Mouse (Mus musculus) midbrain, embryonic 16.5 days (tissue): ENCODE measurements around the gene Clec3a. TPM values are rescaled to one million over a fixed set of nuclear protein-coding genes. Genes with fewer than 3 reads are reported as not detected.

Experiments used
- ATAC-seq: fragments of 200-750 bp; cut with Nextera tagmentation; 2 replicates; pipeline ENCODE4 v1.8.0; 2017; ENCODE audit warnings: moderate TSS enrichment
- H3K27ac ChIP-seq: fragments of 300-500 bp; sonication (generic); 2 replicates; pipeline ENCODE4 v1.5.1; 2014; ENCODE audit warnings: mild to moderate bottlenecking, low read length, mixed read lengths
- H3K27me3 ChIP-seq: fragments of 300-500 bp; sonication (generic); 2 replicates; pipeline ENCODE4 v1.6.1; 2014; ENCODE audit warnings: low read depth, low read length, mixed read lengths; ENCODE audit not compliant: control insufficient read depth, insufficient read depth
- H3K36me3 ChIP-seq: fragments of 300-500 bp; sonication (generic); 2 replicates; pipeline ENCODE4 v1.6.1; 2014; ENCODE audit warnings: mild to moderate bottlenecking, low read length, moderate library complexity, mixed read lengths; ENCODE audit not compliant: control insufficient read depth, insufficient read depth
- H3K4me1 ChIP-seq: fragments of 300-500 bp; sonication (generic); 2 replicates; pipeline ENCODE4 v1.6.1; 2014; ENCODE audit warnings: mild to moderate bottlenecking, low read length, mixed read lengths; ENCODE audit not compliant: control insufficient read depth, insufficient read depth
- H3K4me2 ChIP-seq: fragments of 300-500 bp; sonication (generic); 2 replicates; pipeline ENCODE4 v1.6.1; 2014; ENCODE audit warnings: mild to moderate bottlenecking, low read length, mixed read lengths
- H3K4me3 ChIP-seq: fragments of 300-500 bp; sonication (generic); 2 replicates; pipeline ENCODE4 v1.5.1; 2014; ENCODE audit warnings: low read depth, mild to moderate bottlenecking, low read length, moderate library complexity, mixed read lengths
- H3K9ac ChIP-seq: fragments of 300-500 bp; sonication (generic); 2 replicates; pipeline ENCODE4 v1.6.1; 2014; ENCODE audit warnings: low read depth, low read length, mixed read lengths
- H3K9me3 ChIP-seq: fragments of 300-500 bp; sonication (generic); replicated peaks from 2 replicates; pipeline ENCODE4 v1.6.1; 2014; ENCODE audit warnings: mild to moderate bottlenecking, low read length, mixed read lengths; ENCODE audit not compliant: control insufficient read depth, poor library complexity, severe bottlenecking
- WGBS: fragments of 180-500 bp; shearing (Covaris S2); extraction: QIAGEN DNeasy Blood & Tissue Kit; methylation state at CpG from one replicate; pipeline ENCODE4 v1.1.7; 2014; 5-methylcytosine and 5-hydroxymethylcytosine counted together
- polyA plus RNA-seq: library from polyadenylated mRNA; unstranded; fragments of >200 nt; fragmentation: Nextera tagmentation; extraction: Ambion mirVana; gene quantifications from 2 replicates; pipeline ENCODE4 v1.2.1, GENCODE M21; 2015

Clec3a gene
- not detected in 2 replicates for polyA plus RNA-seq

- WGBS, result 75% methylated on average over 8 of the region's 8 CpGs
- Histone ChIP-seq H3K9ac (no peak within 1 kb of the TSS), H3K27ac (no peak within 1 kb of the TSS), H3K27me3 (no peaks in the 10 kb centered on the region), H3K9me3 (no peaks in the 10 kb centered on the region), H3K36me3 (no peaks in the 10 kb centered on the region), H3K4me1 (no peaks in the 10 kb centered on the region), H3K4me3 (no peak within 1 kb of the TSS), H3K4me2 (no peak within 1 kb of the TSS)
- no peak for ATAC-seq
Measured at GRCm38 (mm10) chr8:114417786-114418185, at the start of gene Clec3a. Gene Clec3a, plus strand, starts transcription at chr8:114418086.

GRCm38 (mm10) chr8:114369038-114369976 lies 48.6 kb upstream of the Clec3a start:
- H3K9me3 ChIP-seq, result no peaks in the 10 kb centered on the region
- peaks cover 5% of the 10 kb centered on the region; the same call in 1 of the 2 replicates for H3K4me1 ChIP-seq
- H3K4me3 ChIP-seq, result no peak overlapping the region
- no peaks in the 10 kb centered on the region for H3K36me3 ChIP-seq
- WGBS, result 42% methylated on average over 27 of the region's 27 CpGs
- H3K27me3 ChIP-seq, result no peaks in the 10 kb centered on the region
- H3K9ac ChIP-seq, result peak overlapping the region; percentile 12; the same call in 1 of the 2 replicates
- no peak for ATAC-seq
- H3K27ac ChIP-seq, result no peak overlapping the region
- H3K4me2 ChIP-seq, result 0 out of 2 replicates have a peak overlapping the region, but pooled peaks have one; percentile 9

- Histone ChIP-seq H3K4me3 (no peak overlapping the region), H3K36me3 (no peaks in the 10 kb centered on the region), H3K4me1 (peaks cover 1% of the 10 kb centered on the region; the same call in 1 of the 2 replicates), H3K27me3 (no peaks in the 10 kb centered on the region), H3K9me3 (no peaks in the 10 kb centered on the region), H3K4me2 (no peak overlapping the region), H3K27ac (no peak overlapping the region), H3K9ac (no peak overlapping the region)
- 85% methylated on average over 6 of the region's 6 CpGs for WGBS
- ATAC-seq, result no peak
Measured at GRCm38 (mm10) chr8:114374390-114374789, 43.5 kb upstream of the Clec3a start.

- WGBS, result 70% methylated on average over 3 of the region's 3 CpGs
- no peak for ATAC-seq
- no peaks in the 10 kb centered on the region for H3K27me3 ChIP-seq
- H3K27ac ChIP-seq, result no peak overlapping the region
- H3K36me3 ChIP-seq, result no peaks in the 10 kb centered on the region
- H3K4me3 ChIP-seq, result no peak overlapping the region
- H3K4me2 ChIP-seq, result no peak overlapping the region
- no peak overlapping the region for H3K9ac ChIP-seq
- H3K4me1 ChIP-seq, result no peaks in the 10 kb centered on the region
- H3K9me3 ChIP-seq, result no peaks in the 10 kb centered on the region
Measured at GRCm38 (mm10) chr8:114384189-114384588, 33.7 kb upstream of the Clec3a start.

- no peaks in the 10 kb centered on the region for H3K4me1 ChIP-seq
- H3K4me2 ChIP-seq, result no peak overlapping the region
- no peak for ATAC-seq
- H3K27ac ChIP-seq, result no peak overlapping the region
- WGBS, result 93% methylated on average over 4 of the region's 4 CpGs
- no peaks in the 10 kb centered on the region for H3K36me3 ChIP-seq
- H3K4me3 ChIP-seq, result no peak overlapping the region
- H3K27me3 ChIP-seq, result no peaks in the 10 kb centered on the region
- H3K9me3 ChIP-seq, result no peaks in the 10 kb centered on the region
- no peak overlapping the region for H3K9ac ChIP-seq
Measured at GRCm38 (mm10) chr8:114387494-114387893, 30.4 kb upstream of the Clec3a start.

- Histone ChIP-seq H3K9me3 (no peaks in the 10 kb centered on the region), H3K27ac (no peak overlapping the region), H3K4me3 (no peak overlapping the region), H3K4me1 (no peaks in the 10 kb centered on the region), H3K9ac (no peak overlapping the region), H3K4me2 (no peak overlapping the region), H3K27me3 (no peaks in the 10 kb centered on the region), H3K36me3 (no peaks in the 10 kb centered on the region)
- no peak for ATAC-seq
- WGBS, result 92% methylated on average over 11 of the region's 13 CpGs
Measured at GRCm38 (mm10) chr8:114390465-114391254, 27.2 kb upstream of the Clec3a start.

GRCm38 (mm10) chr8:114398326-114398725 lies 19.6 kb upstream of the Clec3a start:
- H3K4me3 ChIP-seq, result no peak overlapping the region
- no peaks in the 10 kb centered on the region for H3K9me3 ChIP-seq
- no peak overlapping the region for H3K4me2 ChIP-seq
- 94% methylated on average over 5 of the region's 5 CpGs for WGBS
- no peak overlapping the region for H3K9ac ChIP-seq
- H3K27ac ChIP-seq, result no peak overlapping the region
- H3K4me1 ChIP-seq, result peaks cover 4% of the 10 kb centered on the region; the same call in 1 of the 2 replicates
- H3K27me3 ChIP-seq, result no peaks in the 10 kb centered on the region
- ATAC-seq, result no peak
- H3K36me3 ChIP-seq, result no peaks in the 10 kb centered on the region

- H3K36me3 ChIP-seq, result no peaks in the 10 kb centered on the region
- 96% methylated on average over 5 of the region's 5 CpGs for WGBS
- H3K27me3 ChIP-seq, result no peaks in the 10 kb centered on the region
- H3K4me2 ChIP-seq, result no peak overlapping the region
- no peak overlapping the region for H3K27ac ChIP-seq
- H3K4me3 ChIP-seq, result no peak overlapping the region
- no peak overlapping the region for H3K9ac ChIP-seq
- no peak for ATAC-seq
- H3K9me3 ChIP-seq, result no peaks in the 10 kb centered on the region
- H3K4me1 ChIP-seq, result peaks cover 4% of the 10 kb centered on the region
Measured at GRCm38 (mm10) chr8:114399273-114399672, 18.6 kb upstream of the Clec3a start.
